Mouse (Mus musculus) left cerebral cortex, adult 11 months (tissue): Measurements from ENCODE around the gene Pex12.
A peak's percentile ranks its signal among the peaks of the same experiment; 100 is the strongest.
"Not testable (repeated sequence)": the region's sequence is repeated elsewhere in the genome, so short reads cannot be mapped to it uniquely, and the experiment has no call there.

Experiments used
- DNase-seq: peaks from one replicate; pipeline ENCODE4 v3.0.0; 2022; ENCODE audit warnings: low spot score

Gene Pex12

GRCm38 (mm10) chr11:83302526-83303251 lies at the start of gene Pex12:
Gene Pex12 (minus strand): TSS chr11:83302586.
- peak; percentile 85 for DNase-seq

GRCm38 (mm10) chr11:83341716-83342245 lies 39.4 kb upstream of the Pex12 start:
- no peak for DNase-seq

GRCm38 (mm10) chr11:83339705-83340104 lies 37.3 kb upstream of the Pex12 start:
- no peak for DNase-seq

- peak; percentile 24 for DNase-seq
Observed at GRCm38 (mm10) chr11:83335826-83336225, 33.4 kb upstream of the Pex12 start.

- no peak for DNase-seq
Observed at GRCm38 (mm10) chr11:83327427-83327826, 25.0 kb upstream of the Pex12 start.

GRCm38 (mm10) chr11:83326692-83327091 lies 24.3 kb upstream of the Pex12 start:
- not testable (repeated sequence) for DNase-seq

- no peak for DNase-seq
Observed at GRCm38 (mm10) chr11:83319048-83319447, 16.7 kb upstream of the Pex12 start.

GRCm38 (mm10) chr11:83312471-83312870 lies 10.1 kb upstream of the Pex12 start:
- no peak for DNase-seq

- no peak for DNase-seq
Observed at GRCm38 (mm10) chr11:83306700-83307253, 4.4 kb upstream of the Pex12 start.

- DNase-seq, result no peak
Observed at GRCm38 (mm10) chr11:83304485-83304884, 2.1 kb upstream of the Pex12 start.

GRCm38 (mm10) chr11:83303751-83304150 lies 1.4 kb upstream of the Pex12 start:
- no peak for DNase-seq

- DNase-seq, result no peak
Observed at GRCm38 (mm10) chr11:83302124-83302523, 262 bp downstream of the Pex12 start.

GRCm38 (mm10) chr11:83301431-83301831 lies 955 bp downstream of the Pex12 start:
- no peak for DNase-seq

- no peak for DNase-seq
Observed at GRCm38 (mm10) chr11:83299724-83300123, 2.7 kb downstream of the Pex12 start.

- DNase-seq, result peak; percentile 91
Observed at GRCm38 (mm10) chr11:83298225-83299195, 3.9 kb downstream of the Pex12 start, which contains the start of gene Ap2b1. Gene Ap2b1 (plus strand): TSS chr11:83299024.

GRCm38 (mm10) chr11:83297816-83298215 lies 4.6 kb downstream of the Pex12 start:
- DNase-seq, result no peak

- DNase-seq, result no peak
Observed at GRCm38 (mm10) chr11:83294133-83294532, 8.3 kb downstream of the Pex12 start.

GRCm38 (mm10) chr11:83293182-83293581 lies 9.2 kb downstream of the Pex12 start:
- DNase-seq, result no peak

GRCm38 (mm10) chr11:83292251-83292587 lies 10.2 kb downstream of the Pex12 start:
- DNase-seq, result no peak

GRCm38 (mm10) chr11:83291375-83292250 lies 10.8 kb downstream of the Pex12 start:
- DNase-seq, result peak; percentile 96

- DNase-seq, result no peak
Observed at GRCm38 (mm10) chr11:83289633-83290032, 12.8 kb downstream of the Pex12 start.
